Mouse (Mus musculus) neural tube, embryonic 14.5 days (tissue): ENCODE measurements around the gene Cenpq. TPM values are rescaled to one million over a fixed set of nuclear protein-coding genes. Genes with fewer than 3 reads are reported as not detected.

ENCODE experiments used
- ATAC-seq: fragments of 200-750 bp; cut with Nextera tagmentation; 2 replicates; pipeline ENCODE4 v1.8.0; 2017; ENCODE audit warnings: low read depth, mild to moderate bottlenecking, moderate TSS enrichment, moderate library complexity
- H3K27ac ChIP-seq: fragments of 300-500 bp; sonication (generic); 2 replicates; pipeline ENCODE4 v1.5.1; 2014; ENCODE audit warnings: low read depth, mild to moderate bottlenecking, control low read depth, low read length, moderate library complexity, mixed read lengths
- H3K27me3 ChIP-seq: fragments of 300-500 bp; sonication (generic); 2 replicates; pipeline ENCODE4 v1.6.1; 2014; ENCODE audit warnings: low read length; ENCODE audit not compliant: control insufficient read depth, insufficient read depth
- H3K36me3 ChIP-seq: fragments of 300-500 bp; sonication (generic); 2 replicates; pipeline ENCODE4 v1.6.1; 2014; ENCODE audit warnings: low read length, mixed read lengths; ENCODE audit not compliant: control insufficient read depth, insufficient read depth
- H3K4me1 ChIP-seq: fragments of 300-500 bp; sonication (generic); 2 replicates; pipeline ENCODE4 v1.6.1; 2014; ENCODE audit warnings: low read length; ENCODE audit not compliant: control insufficient read depth, insufficient read depth
- H3K4me2 ChIP-seq: fragments of 300-500 bp; sonication (generic); 2 replicates; pipeline ENCODE4 v1.6.1; 2014; ENCODE audit warnings: mild to moderate bottlenecking, low read depth, low read length, control low read depth
- H3K4me3 ChIP-seq: fragments of 300-500 bp; sonication (generic); 2 replicates; pipeline ENCODE4 v1.5.1; 2014; ENCODE audit warnings: low read depth, low read length, control low read depth, mixed read lengths
- H3K9ac ChIP-seq: fragments of 300-500 bp; sonication (generic); replicated peaks from 2 replicates; pipeline ENCODE4 v1.6.1; 2014; ENCODE audit warnings: low read depth, mild to moderate bottlenecking, control low read depth, low read length, mixed read lengths
- H3K9me3 ChIP-seq: fragments of 300-500 bp; sonication (generic); 2 replicates; pipeline ENCODE4 v1.6.1; 2016; ENCODE audit warnings: low read length; ENCODE audit not compliant: control insufficient read depth
- WGBS: fragments of 180-500 bp; shearing (Covaris S2); extraction: QIAGEN DNeasy Blood & Tissue Kit; methylation state at CpG from one replicate; pipeline ENCODE4 v1.1.7; 2014; 5-methylcytosine and 5-hydroxymethylcytosine counted together
- polyA plus RNA-seq: library from polyadenylated mRNA; unstranded; fragments of >200 nt; fragmentation: Nextera tagmentation; extraction: Ambion mirVana; gene quantifications from 2 replicates; pipeline ENCODE4 v1.2.1, GENCODE M21; 2014

Gene Cenpq
- polyA plus RNA-seq, 1 experiment from 2014 or later, result 7.6 TPM

DNA sequence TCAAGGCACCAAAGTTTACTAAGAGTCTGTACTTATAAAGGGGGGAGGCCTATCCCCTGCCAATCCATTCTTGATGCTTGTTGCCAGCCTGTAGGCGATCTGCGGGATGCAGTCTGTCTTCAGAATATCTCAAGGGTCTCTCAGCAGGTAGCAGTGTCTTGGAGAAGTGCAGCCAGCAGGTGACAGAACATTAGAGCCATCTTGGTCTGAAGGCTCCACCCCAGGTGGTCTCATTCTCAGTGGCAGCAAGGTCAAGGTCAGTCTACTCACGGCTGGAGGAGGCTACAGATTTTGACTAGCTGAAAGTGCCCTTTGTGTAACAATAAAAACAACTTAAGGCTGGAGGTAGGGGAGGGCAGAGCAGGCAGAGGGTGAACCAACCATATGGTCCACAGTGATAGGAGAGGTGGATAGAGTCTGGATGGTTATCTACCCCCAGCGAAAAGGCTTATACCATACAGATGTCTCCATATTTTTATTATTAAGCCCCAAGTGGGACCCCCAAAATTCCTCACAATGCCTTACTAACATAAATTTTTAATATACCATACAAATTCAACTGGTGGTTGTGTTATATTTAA lies 35.0 kb downstream of the Cenpq start:
- H3K9ac ChIP-seq, result no peak overlapping the region
- H3K27me3 ChIP-seq, result no peaks in the 10 kb centered on the region
- no peak for ATAC-seq
- 48% methylated on average over 4 of the region's 4 CpGs for WGBS
- no peaks in the 10 kb centered on the region for H3K9me3 ChIP-seq
- H3K27ac ChIP-seq, result no peak overlapping the region
- no peaks in the 10 kb centered on the region for H3K36me3 ChIP-seq
- no peak overlapping the region for H3K4me2 ChIP-seq
- no peaks in the 10 kb centered on the region for H3K4me1 ChIP-seq
- no peak overlapping the region for H3K4me3 ChIP-seq

DNA sequence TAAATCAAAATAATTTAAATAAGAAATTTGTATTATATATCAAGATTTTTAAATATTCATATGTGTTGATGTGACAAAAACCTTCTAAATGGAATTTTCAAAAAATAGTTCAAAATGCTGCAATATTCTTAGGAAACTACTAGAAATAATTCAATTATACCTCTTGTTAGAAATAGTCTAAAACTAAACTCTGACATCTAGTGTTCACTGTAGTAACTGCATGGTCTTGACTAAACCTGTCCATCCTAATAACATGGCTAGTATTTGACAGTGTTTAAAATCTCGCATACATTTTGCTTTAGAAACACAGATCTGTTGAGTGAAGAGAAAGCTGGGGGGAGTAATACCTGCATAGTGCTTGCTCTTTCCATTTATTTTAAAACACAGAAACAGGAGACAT lies 38.0 kb downstream of the Cenpq start:
- H3K9ac ChIP-seq, result no peak overlapping the region
- 83% methylated on average over 1 of the region's 1 CpGs for WGBS

DNA sequence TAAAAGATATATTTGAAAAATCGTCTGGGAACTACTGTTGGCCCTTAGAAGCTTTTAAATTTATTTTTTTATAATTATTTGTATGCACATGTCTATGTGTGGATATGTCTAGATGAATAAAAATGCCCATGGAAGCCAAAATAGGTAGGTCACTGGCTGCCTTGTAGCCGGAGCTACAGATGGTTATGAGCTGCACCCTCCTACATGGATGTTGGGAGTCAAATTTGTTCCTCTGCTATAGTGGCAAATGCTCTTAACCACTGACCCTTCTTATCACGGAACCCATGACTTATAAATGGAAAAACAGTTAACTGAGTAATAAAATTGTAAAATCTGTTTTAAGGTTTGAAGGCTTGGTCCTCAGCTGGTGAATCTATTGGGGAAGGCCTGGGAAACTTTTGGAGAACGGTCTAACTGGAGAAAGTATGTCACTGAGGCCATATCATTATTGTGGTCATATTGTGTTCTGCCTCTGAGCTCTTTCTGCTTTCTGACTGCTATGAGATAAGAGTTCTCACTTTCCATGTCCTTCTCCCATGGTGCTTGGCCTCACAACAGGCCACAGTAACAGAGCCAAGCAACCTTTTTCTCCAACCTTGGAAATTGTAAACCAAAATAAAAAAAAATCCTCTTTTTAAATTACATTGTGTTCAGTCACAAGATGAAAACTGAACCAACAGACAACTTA lies 46.9 kb downstream of the Cenpq start:
- Histone ChIP-seq H3K36me3 (no peaks in the 10 kb centered on the region), H3K4me2 (no peak overlapping the region), H3K4me3 (no peak overlapping the region), H3K9me3 (no peaks in the 10 kb centered on the region), H3K9ac (no peak overlapping the region), H3K27ac (no peak overlapping the region), H3K4me1 (no peaks in the 10 kb centered on the region), H3K27me3 (no peaks in the 10 kb centered on the region)
- WGBS, result 81% methylated on average over 4 of the region's 4 CpGs
- no peak for ATAC-seq

More for the DNA sequence above, 38.0 kb downstream of the Cenpq start:
- no peak overlapping the region for H3K4me2 ChIP-seq
- no peaks in the 10 kb centered on the region for H3K4me1 ChIP-seq
- H3K4me3 ChIP-seq, result no peak overlapping the region
- H3K9me3 ChIP-seq, result no peaks in the 10 kb centered on the region
- no peaks in the 10 kb centered on the region for H3K36me3 ChIP-seq
- H3K27ac ChIP-seq, result no peak overlapping the region
- no peak for ATAC-seq
- no peaks in the 10 kb centered on the region for H3K27me3 ChIP-seq

DNA sequence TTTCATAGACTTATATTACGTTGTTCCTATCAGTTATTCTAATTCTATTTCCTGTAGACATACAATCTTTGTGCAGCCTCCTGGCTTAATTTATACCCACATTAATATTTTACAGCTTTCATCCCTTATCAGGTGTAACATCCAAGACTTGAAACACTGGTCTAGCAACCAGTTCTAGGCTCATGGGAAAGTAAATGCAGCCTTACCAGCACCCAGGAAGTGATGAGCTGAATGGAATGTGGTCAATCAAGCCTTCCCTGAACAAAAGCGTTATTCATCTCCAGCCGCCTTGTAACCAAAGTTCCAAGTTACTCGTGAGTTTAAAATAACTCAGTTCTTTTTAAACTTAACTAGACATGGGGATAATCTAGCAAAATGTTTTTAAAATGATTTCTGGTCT lies 49.7 kb downstream of the Cenpq start:
- Histone ChIP-seq H3K36me3 (no peaks in the 10 kb centered on the region), H3K4me2 (no peak overlapping the region), H3K4me1 (no peaks in the 10 kb centered on the region), H3K4me3 (no peak overlapping the region), H3K9me3 (no peaks in the 10 kb centered on the region), H3K9ac (no peak overlapping the region), H3K27me3 (no peaks in the 10 kb centered on the region), H3K27ac (no peak overlapping the region)
- WGBS, result 90% methylated on average over 4 of the region's 4 CpGs
- no peak for ATAC-seq

DNA sequence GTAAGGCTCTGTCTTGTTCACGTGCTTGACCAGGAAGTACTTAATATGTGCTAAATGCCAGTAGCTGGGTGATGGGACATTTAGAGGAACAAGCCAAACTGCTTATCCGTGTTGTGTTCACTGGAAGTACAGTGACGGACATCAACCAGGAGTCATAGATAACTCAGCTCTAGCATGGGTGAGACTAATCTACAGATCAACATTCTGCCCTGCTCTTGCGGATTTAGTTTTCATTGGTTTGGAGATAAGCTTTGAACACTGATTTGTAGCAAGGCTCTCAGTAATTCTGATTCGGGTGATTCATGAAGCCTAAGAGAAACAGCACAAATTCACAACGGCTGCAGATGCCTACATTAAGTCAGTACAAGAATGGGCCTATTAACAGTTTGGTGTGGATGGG lies 52.7 kb downstream of the Cenpq start:
- no peak for ATAC-seq
- Histone ChIP-seq H3K4me3 (no peak overlapping the region), H3K9me3 (no peaks in the 10 kb centered on the region), H3K36me3 (no peaks in the 10 kb centered on the region), H3K27ac (no peak overlapping the region), H3K4me1 (no peaks in the 10 kb centered on the region), H3K27me3 (no peaks in the 10 kb centered on the region), H3K9ac (no peak overlapping the region), H3K4me2 (no peak overlapping the region)
- 93% methylated on average over 6 of the region's 6 CpGs for WGBS

- Histone ChIP-seq H3K4me3 (peak within 1 kb of the TSS; percentile 39), H3K36me3 (no peaks in the 10 kb centered on the region), H3K4me2 (peak within 1 kb of the TSS; percentile 82), H3K27me3 (no peaks in the 10 kb centered on the region), H3K4me1 (no peaks in the 10 kb centered on the region), H3K27ac (no peak within 1 kb of the TSS), H3K9me3 (no peaks in the 10 kb centered on the region), H3K9ac (peak within 1 kb of the TSS; percentile 33; the same call in 1 of the 2 replicates)
- peak; percentile 73 for ATAC-seq
- WGBS, result under 1% methylated on average over 40 of the region's 40 CpGs
Measured at GRCm38 (mm10) chr17:40879924-40880691, 54.7 kb downstream of the Cenpq start, which contains the start of gene 9130008F23Rik. TSS of gene 9130008F23Rik (minus strand) at chr17:40880559.

GRCm38 (mm10) chr17:40879528-40879923 lies 55.3 kb downstream of the Cenpq start:
- peak overlapping the region; percentile 39 for H3K4me3 ChIP-seq
- peak overlapping the region; percentile 82 for H3K4me2 ChIP-seq
- H3K4me1 ChIP-seq, result no peaks in the 10 kb centered on the region
- no peak for ATAC-seq
- H3K9me3 ChIP-seq, result no peaks in the 10 kb centered on the region
- H3K9ac ChIP-seq, result peak overlapping the region; percentile 33; the same call in 1 of the 2 replicates
- H3K36me3 ChIP-seq, result no peaks in the 10 kb centered on the region
- WGBS, result 4% methylated on average over 6 of the region's 6 CpGs
- H3K27ac ChIP-seq, result no peak overlapping the region
- no peaks in the 10 kb centered on the region for H3K27me3 ChIP-seq

DNA sequence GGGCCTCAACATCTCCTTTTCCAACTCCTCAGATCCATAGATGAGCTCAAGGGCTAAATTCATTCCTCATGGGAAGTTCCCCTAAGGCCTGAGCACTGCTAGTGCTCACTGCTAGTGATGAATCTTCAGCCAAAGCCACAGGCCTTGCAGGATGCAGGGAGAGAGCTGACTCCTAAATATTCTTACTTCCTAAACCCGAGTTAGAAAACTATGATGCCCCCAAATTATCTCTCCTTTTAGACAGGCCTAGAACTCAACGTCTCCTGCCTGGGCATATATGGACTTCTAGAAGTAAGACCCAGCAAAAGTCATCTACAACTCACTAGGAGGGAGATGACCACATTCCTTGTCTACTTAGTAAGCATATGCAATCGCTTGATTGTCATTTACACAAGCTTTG lies 57.1 kb downstream of the Cenpq start:
- H3K9me3 ChIP-seq, result no peaks in the 10 kb centered on the region
- no peaks in the 10 kb centered on the region for H3K4me1 ChIP-seq
- H3K36me3 ChIP-seq, result no peaks in the 10 kb centered on the region
- no peak for ATAC-seq
- H3K4me2 ChIP-seq, result no peak overlapping the region
- H3K27ac ChIP-seq, result no peak overlapping the region
- no peaks in the 10 kb centered on the region for H3K27me3 ChIP-seq
- 34% methylated on average over 3 of the region's 3 CpGs for WGBS
- H3K9ac ChIP-seq, result no peak overlapping the region
- no peak overlapping the region for H3K4me3 ChIP-seq

DNA sequence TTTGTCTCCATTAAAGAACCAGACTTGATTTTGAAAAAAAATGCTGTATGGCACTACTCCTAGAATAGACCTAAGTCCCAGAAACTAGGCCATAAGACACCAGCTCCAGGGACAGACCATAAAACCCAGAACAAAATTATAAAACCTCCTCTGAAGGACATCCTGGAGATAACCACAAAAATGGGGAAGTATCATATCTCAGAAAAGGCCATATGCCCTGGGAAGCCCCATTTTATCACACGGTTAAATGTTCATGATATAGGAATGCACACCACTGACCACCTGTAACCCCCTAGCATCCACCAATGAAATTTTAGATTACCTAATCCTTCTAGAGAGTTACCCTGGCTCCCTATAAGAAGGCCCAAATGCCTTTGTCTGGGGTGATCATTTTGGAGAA lies 59.3 kb downstream of the Cenpq start:
- H3K9me3 ChIP-seq, result no peaks in the 10 kb centered on the region
- no peaks in the 10 kb centered on the region for H3K36me3 ChIP-seq
- ATAC-seq, result no peak
- no peaks in the 10 kb centered on the region for H3K4me1 ChIP-seq
- no peak overlapping the region for H3K4me2 ChIP-seq
- H3K4me3 ChIP-seq, result no peak overlapping the region
- no peak overlapping the region for H3K9ac ChIP-seq
- H3K27me3 ChIP-seq, result no peaks in the 10 kb centered on the region
- 92% methylated on average over 1 of the region's 1 CpGs for WGBS
- no peak overlapping the region for H3K27ac ChIP-seq
